Mouse (Mus musculus) liver, embryonic 11.5 days (tissue): ENCODE measurements around the gene Fli1. TPM values are rescaled to one million over a fixed set of nuclear protein-coding genes. Genes with fewer than 3 reads are reported as not detected.

ENCODE experiments used
- ATAC-seq: fragments of 200-750 bp; cut with Nextera tagmentation; replicated peaks from 2 replicates; pipeline ENCODE4 v1.8.0; 2017; ENCODE audit warnings: moderate number of reproducible peaks, mild to moderate bottlenecking, moderate TSS enrichment, moderate library complexity; ENCODE audit not compliant: low FRiP score
- DNase-seq: peaks from one replicate; pipeline ENCODE4 v3.0.0-alpha.2; 2017; ENCODE audit warnings: low spot score
- H3K27ac ChIP-seq: fragments of 300-500 bp; sonication (generic); 2 replicates; pipeline ENCODE4 v1.5.1; 2014; ENCODE audit warnings: mild to moderate bottlenecking, low read depth, low read length, control low read depth
- H3K27me3 ChIP-seq: fragments of 300-500 bp; sonication (generic); replicated peaks from 2 replicates; pipeline ENCODE4 v1.6.1; 2014; ENCODE audit warnings: low read length, mixed read lengths; ENCODE audit not compliant: control insufficient read depth, insufficient read depth
- H3K36me3 ChIP-seq: fragments of 300-500 bp; sonication (generic); 2 replicates; pipeline ENCODE4 v1.6.1; 2014; ENCODE audit warnings: mild to moderate bottlenecking, low read length, moderate library complexity, mixed read lengths; ENCODE audit not compliant: control insufficient read depth, insufficient read depth
- H3K4me1 ChIP-seq: fragments of 300-500 bp; sonication (generic); replicated peaks from 2 replicates; pipeline ENCODE4 v1.6.1; 2014; ENCODE audit warnings: low read length, mixed read lengths; ENCODE audit not compliant: control insufficient read depth, insufficient read depth
- H3K4me2 ChIP-seq: fragments of 300-500 bp; sonication (generic); 2 replicates; pipeline ENCODE4 v1.6.1; 2014; ENCODE audit warnings: mild to moderate bottlenecking, control low read depth, moderate library complexity
- H3K4me3 ChIP-seq: fragments of 300-500 bp; sonication (generic); 2 replicates; pipeline ENCODE4 v1.5.1; 2014; ENCODE audit warnings: low read depth, low read length, control low read depth
- H3K9ac ChIP-seq: fragments of 300-500 bp; sonication (generic); 2 replicates; pipeline ENCODE4 v1.6.1; 2014; ENCODE audit warnings: low read depth, low read length, control low read depth
- H3K9me3 ChIP-seq: fragments of 300-500 bp; sonication (generic); 2 replicates; pipeline ENCODE4 v1.6.1; 2016; ENCODE audit warnings: low read length, inconsistent platforms, mixed read lengths; ENCODE audit not compliant: control insufficient read depth
- WGBS: fragments of 180-500 bp; shearing (Covaris S2); extraction: QIAGEN DNeasy Blood & Tissue Kit; methylation state at CpG from one replicate; pipeline ENCODE4 v1.1.7; 2014; 5-methylcytosine and 5-hydroxymethylcytosine counted together
- polyA plus RNA-seq: library from polyadenylated mRNA; unstranded; fragments of >200 nt; fragmentation: Nextera tagmentation; extraction: Ambion mirVana; gene quantifications from 2 replicates; pipeline ENCODE4 v1.2.1, GENCODE M21; 2014

The Fli1 gene
- polyA plus RNA-seq, 1 experiment from 2014 or later, result 24.3 TPM

- H3K4me3 ChIP-seq, result no peak overlapping the region
- H3K9me3 ChIP-seq, result no peaks in the 10 kb centered on the region
- H3K4me1 ChIP-seq, result peaks cover 6% of the 10 kb centered on the region
- 50% methylated on average over 7 of the region's 8 CpGs for WGBS
- peak overlapping the region; percentile 33; the same call in 1 of the 2 replicates for H3K4me2 ChIP-seq
- DNase-seq, result no peak
- H3K27ac ChIP-seq, result 0 out of 2 replicates have a peak overlapping the region, but pooled peaks have one; percentile 13
- H3K27me3 ChIP-seq, result no peaks in the 10 kb centered on the region
- 0 out of 2 replicates have a peak, but pooled peaks have one; percentile 31 for ATAC-seq
- H3K9ac ChIP-seq, result no peak overlapping the region
- H3K36me3 ChIP-seq, result no peaks in the 10 kb centered on the region; the same call in 1 of the 2 replicates
Measured at GRCm38 (mm10) chr9:32494891-32495642, 47.6 kb downstream of the Fli1 start.

GRCm38 (mm10) chr9:32493588-32494423 lies 48.9 kb downstream of the Fli1 start:
- Histone ChIP-seq H3K27ac (no peak overlapping the region), H3K9me3 (no peaks in the 10 kb centered on the region), H3K4me3 (no peak overlapping the region), H3K36me3 (peaks cover 2% of the 10 kb centered on the region; the same call in 1 of the 2 replicates), H3K27me3 (no peaks in the 10 kb centered on the region), H3K9ac (no peak overlapping the region), H3K4me1 (peaks cover 6% of the 10 kb centered on the region), H3K4me2 (no peak overlapping the region)
- DNase-seq (no peak), ATAC-seq (no peak)
- WGBS, result 88% methylated on average over 4 of the region's 4 CpGs

DNA sequence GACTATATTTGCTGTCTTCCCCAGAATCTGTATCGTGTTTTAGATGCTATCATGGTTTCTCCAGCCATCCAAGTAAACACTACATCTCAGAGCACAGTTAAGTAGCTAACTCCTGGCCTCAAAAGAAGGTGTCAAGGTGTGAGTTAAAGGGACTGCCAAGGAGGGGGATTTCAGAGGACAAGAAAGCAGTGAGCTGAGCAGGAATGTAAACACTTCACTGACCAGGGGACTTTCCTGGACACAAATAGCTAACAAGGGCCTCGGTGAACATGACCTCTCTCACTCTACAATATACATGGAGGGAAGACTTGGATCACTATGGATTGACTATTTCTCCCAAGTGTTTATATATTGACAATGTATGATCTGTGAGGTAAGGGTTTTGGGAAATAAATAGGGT lies 49.9 kb downstream of the Fli1 start:
- ATAC-seq, result no peak

DNA sequence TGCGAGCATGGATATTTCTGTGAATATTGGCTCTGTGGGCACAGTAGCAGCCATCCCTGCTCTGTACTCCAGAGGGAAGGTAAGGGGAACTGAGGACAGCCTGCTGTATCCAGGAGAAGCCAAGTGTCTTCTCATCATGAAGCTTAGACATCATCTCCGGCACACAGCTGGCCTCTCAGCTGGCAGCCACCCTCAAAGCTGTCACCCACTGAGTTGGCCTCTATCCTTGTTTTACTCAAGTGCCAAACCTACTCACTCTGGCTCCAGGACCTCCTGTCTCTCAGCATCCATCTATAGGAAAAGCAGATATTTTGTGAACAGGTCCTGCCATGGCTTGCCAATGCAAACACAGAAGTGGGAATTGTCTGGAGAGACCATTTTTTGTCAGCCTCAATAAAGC lies 51.2 kb downstream of the Fli1 start:
- Histone ChIP-seq H3K4me1 (peaks cover 9% of the 10 kb centered on the region), H3K4me3 (no peak overlapping the region), H3K27me3 (no peaks in the 10 kb centered on the region), H3K9ac (no peak overlapping the region), H3K36me3 (peaks cover 2% of the 10 kb centered on the region; the same call in 1 of the 2 replicates), H3K27ac (no peak overlapping the region), H3K9me3 (no peaks in the 10 kb centered on the region), H3K4me2 (no peak overlapping the region)
- no peak for DNase-seq
- 87% methylated on average over 2 of the region's 2 CpGs for WGBS
- ATAC-seq, result no peak

More for the DNA sequence above, 49.9 kb downstream of the Fli1 start:
- WGBS, result 58% methylated on average over 2 of the region's 2 CpGs
- H3K4me1 ChIP-seq, result peaks cover 6% of the 10 kb centered on the region
- DNase-seq, result no peak
- H3K4me2 ChIP-seq, result no peak overlapping the region
- no peaks in the 10 kb centered on the region for H3K9me3 ChIP-seq
- H3K36me3 ChIP-seq, result peaks cover 2% of the 10 kb centered on the region; the same call in 1 of the 2 replicates
- H3K9ac ChIP-seq, result no peak overlapping the region
- no peak overlapping the region for H3K27ac ChIP-seq
- H3K4me3 ChIP-seq, result no peak overlapping the region
- no peaks in the 10 kb centered on the region for H3K27me3 ChIP-seq

- Histone ChIP-seq H3K36me3 (peaks cover 2% of the 10 kb centered on the region; the same call in 1 of the 2 replicates), H3K9ac (no peak overlapping the region), H3K4me3 (no peak overlapping the region), H3K27ac (no peak overlapping the region), H3K9me3 (no peaks in the 10 kb centered on the region), H3K4me1 (peaks cover 3% of the 10 kb centered on the region; the same call in 1 of the 2 replicates), H3K27me3 (no peaks in the 10 kb centered on the region), H3K4me2 (no peak overlapping the region)
- no peak for DNase-seq
- 80% methylated on average over 4 of the region's 4 CpGs for whole genome bisulfite sequencing
- ATAC-seq, result no peak
Measured at GRCm38 (mm10) chr9:32489794-32490358, 52.8 kb downstream of the Fli1 start.

GRCm38 (mm10) chr9:32489315-32489714 lies 53.3 kb downstream of the Fli1 start:
- Histone ChIP-seq H3K27ac (no peak overlapping the region), H3K9ac (no peak overlapping the region), H3K4me3 (no peak overlapping the region), H3K4me2 (no peak overlapping the region), H3K9me3 (no peaks in the 10 kb centered on the region), H3K4me1 (peaks cover 3% of the 10 kb centered on the region; the same call in 1 of the 2 replicates), H3K36me3 (peaks cover 2% of the 10 kb centered on the region; the same call in 1 of the 2 replicates), H3K27me3 (no peaks in the 10 kb centered on the region)
- DNase-seq (no peak), ATAC-seq (no peak)
- WGBS, result 65% methylated on average over 4 of the region's 4 CpGs

DNA sequence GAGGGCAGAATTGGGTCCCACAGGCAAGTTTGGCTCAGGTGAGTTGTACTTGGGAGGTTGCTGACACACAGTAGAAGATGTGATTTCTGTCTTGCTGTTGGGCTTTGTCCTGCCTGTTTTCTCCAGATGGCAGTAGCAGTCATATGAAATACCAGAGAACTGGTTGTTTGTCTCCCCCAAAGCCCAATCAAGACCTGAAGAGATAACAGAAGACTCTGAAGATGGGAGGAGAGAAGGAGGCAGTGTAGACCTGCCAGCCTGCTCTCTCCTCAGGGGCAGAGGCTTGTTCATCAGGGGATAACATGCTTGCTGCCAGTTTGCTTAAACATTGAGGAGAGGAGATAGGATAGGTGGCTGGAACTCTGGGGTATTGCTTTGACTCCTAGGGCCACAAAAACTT lies 54.0 kb downstream of the Fli1 start:
- peaks cover 3% of the 10 kb centered on the region; the same call in 1 of the 2 replicates for H3K4me1 ChIP-seq

GRCm38 (mm10) chr9:32487823-32488222 lies 54.8 kb downstream of the Fli1 start:
- no peak overlapping the region for H3K27ac ChIP-seq
- no peak for ATAC-seq
- H3K9me3 ChIP-seq, result no peaks in the 10 kb centered on the region
- peaks cover 2% of the 10 kb centered on the region; the same call in 1 of the 2 replicates for H3K36me3 ChIP-seq
- 87% methylated on average over 5 of the region's 5 CpGs for WGBS
- no peak for DNase-seq
- peaks cover 3% of the 10 kb centered on the region; the same call in 1 of the 2 replicates for H3K4me1 ChIP-seq
- H3K4me3 ChIP-seq, result no peak overlapping the region
- H3K4me2 ChIP-seq, result no peak overlapping the region
- H3K27me3 ChIP-seq, result no peaks in the 10 kb centered on the region
- H3K9ac ChIP-seq, result no peak overlapping the region

More for the DNA sequence above, 54.0 kb downstream of the Fli1 start:
- no peak overlapping the region for H3K27ac ChIP-seq
- no peaks in the 10 kb centered on the region for H3K9me3 ChIP-seq
- no peak overlapping the region for H3K9ac ChIP-seq
- H3K36me3 ChIP-seq, result peaks cover 2% of the 10 kb centered on the region; the same call in 1 of the 2 replicates
- DNase-seq, result no peak
- no peak overlapping the region for H3K4me3 ChIP-seq
- no peak for ATAC-seq
- H3K4me2 ChIP-seq, result no peak overlapping the region
- no peaks in the 10 kb centered on the region for H3K27me3 ChIP-seq
